Mouse (Mus musculus) forebrain, embryonic 16.5 days (tissue): ENCODE results near the gene Pdia6. TPM values are rescaled to one million over a fixed set of nuclear protein-coding genes. Genes with fewer than 3 reads are reported as not detected.

Source experiments
- ATAC-seq: fragments of 200-750 bp; cut with Nextera tagmentation; 2 replicates; pipeline ENCODE4 v1.8.0; 2017; ENCODE audit warnings: mild to moderate bottlenecking, moderate library complexity
- H3K27ac ChIP-seq: fragments of 300-500 bp; sonication (generic); 2 replicates; pipeline ENCODE4 v1.5.1; 2014; ENCODE audit warnings: low read length, control low read depth
- H3K27me3 ChIP-seq: fragments of 300-500 bp; sonication (generic); replicated peaks from 2 replicates; pipeline ENCODE4 v1.6.1; 2014; ENCODE audit warnings: low read length; ENCODE audit not compliant: control insufficient read depth, insufficient read depth
- H3K36me3 ChIP-seq: fragments of 300-500 bp; sonication (generic); 2 replicates; pipeline ENCODE4 v1.6.1; 2014; ENCODE audit not compliant: control insufficient read depth, insufficient read depth
- H3K4me1 ChIP-seq: fragments of 300-500 bp; sonication (generic); replicated peaks from 2 replicates; pipeline ENCODE4 v1.6.1; 2014; ENCODE audit warnings: low read length; ENCODE audit not compliant: control insufficient read depth, insufficient read depth
- H3K4me2 ChIP-seq: fragments of 300-500 bp; sonication (generic); 2 replicates; pipeline ENCODE4 v1.6.1; 2014; ENCODE audit warnings: mild to moderate bottlenecking, low read length, control low read depth
- H3K4me3 ChIP-seq: fragments of 300-500 bp; sonication (generic); replicated peaks from 2 replicates; pipeline ENCODE4 v1.5.1; 2014; ENCODE audit warnings: mild to moderate bottlenecking, low read length, control low read depth
- H3K9ac ChIP-seq: fragments of 300-500 bp; sonication (generic); replicated peaks from 2 replicates; pipeline ENCODE4 v1.6.1; 2014; ENCODE audit warnings: low read depth, low read length, control low read depth
- H3K9me3 ChIP-seq: fragments of 300-500 bp; sonication (generic); 2 replicates; pipeline ENCODE4 v1.6.1; 2016; ENCODE audit warnings: low read length; ENCODE audit not compliant: control insufficient read depth
- WGBS: fragments of 180-500 bp; shearing (Covaris S2); extraction: QIAGEN DNeasy Blood & Tissue Kit; methylation state at CpG from one replicate; pipeline ENCODE4 v1.1.7; 2014; 5-methylcytosine and 5-hydroxymethylcytosine counted together
- polyA plus RNA-seq: library from polyadenylated mRNA; unstranded; fragments of >200 nt; fragmentation: Nextera tagmentation; extraction: Ambion mirVana; gene quantifications from 2 replicates; pipeline ENCODE4 v1.2.1, GENCODE M21; 2015

The Pdia6 gene
- polyA plus RNA-seq, 1 experiment from 2014 or later, result 333 TPM

GRCm38 (mm10) chr12:17231513-17231912 is 34.8 kb upstream of the Pdia6 start:
- peaks cover 8% of the 10 kb centered on the region; the same call in 1 of the 2 replicates for H3K4me1 ChIP-seq
- no peak for ATAC-seq
- no peaks in the 10 kb centered on the region for H3K36me3 ChIP-seq
- no peak overlapping the region for H3K27ac ChIP-seq
- H3K9ac ChIP-seq, result no peak overlapping the region
- H3K27me3 ChIP-seq, result no peaks in the 10 kb centered on the region
- no peaks in the 10 kb centered on the region for H3K9me3 ChIP-seq
- H3K4me2 ChIP-seq, result no peak overlapping the region
- no peak overlapping the region for H3K4me3 ChIP-seq
- WGBS, result 84% methylated on average over 14 of the region's 14 CpGs

- 0 out of 2 replicates have a peak, but pooled peaks have one; percentile 31 for ATAC-seq
- Histone ChIP-seq H3K9me3 (no peaks in the 10 kb centered on the region), H3K36me3 (no peaks in the 10 kb centered on the region), H3K4me3 (no peak overlapping the region), H3K27ac (no peak overlapping the region), H3K4me1 (peaks cover 14% of the 10 kb centered on the region; the same call in 1 of the 2 replicates), H3K4me2 (no peak overlapping the region), H3K27me3 (no peaks in the 10 kb centered on the region), H3K9ac (no peak overlapping the region)
- WGBS, result 22% methylated on average over 11 of the region's 11 CpGs
These were observed 30.6 kb upstream of the Pdia6 start for GRCm38 (mm10) chr12:17235535-17236313.

GRCm38 (mm10) chr12:17238588-17239427 is 27.5 kb upstream of the Pdia6 start:
- 17% methylated on average over 12 of the region's 12 CpGs for WGBS
- peaks cover 14% of the 10 kb centered on the region; the same call in 1 of the 2 replicates for H3K4me1 ChIP-seq
- no peak overlapping the region for H3K4me3 ChIP-seq
- H3K27me3 ChIP-seq, result no peaks in the 10 kb centered on the region
- ATAC-seq, result peak; percentile 86
- no peaks in the 10 kb centered on the region for H3K9me3 ChIP-seq
- H3K27ac ChIP-seq, result no peak overlapping the region
- no peak overlapping the region for H3K9ac ChIP-seq
- no peak overlapping the region for H3K4me2 ChIP-seq
- H3K36me3 ChIP-seq, result no peaks in the 10 kb centered on the region

GRCm38 (mm10) chr12:17239428-17239688 is 27.0 kb upstream of the Pdia6 start:
- Histone ChIP-seq H3K4me3 (no peak overlapping the region), H3K4me1 (peaks cover 14% of the 10 kb centered on the region; the same call in 1 of the 2 replicates), H3K27me3 (no peaks in the 10 kb centered on the region), H3K27ac (no peak overlapping the region), H3K36me3 (no peaks in the 10 kb centered on the region), H3K4me2 (no peak overlapping the region), H3K9ac (no peak overlapping the region), H3K9me3 (no peaks in the 10 kb centered on the region)
- no peak; the same call in none of the 2 replicates for ATAC-seq

GRCm38 (mm10) chr12:17241016-17241415 is 25.3 kb upstream of the Pdia6 start:
- Histone ChIP-seq H3K4me1 (peaks cover 11% of the 10 kb centered on the region; the same call in 1 of the 2 replicates), H3K9me3 (no peaks in the 10 kb centered on the region), H3K9ac (no peak overlapping the region), H3K27ac (no peak overlapping the region), H3K27me3 (no peaks in the 10 kb centered on the region), H3K4me3 (no peak overlapping the region), H3K4me2 (no peak overlapping the region), H3K36me3 (no peaks in the 10 kb centered on the region)
- ATAC-seq, result no peak
- WGBS, result 76% methylated on average over 2 of the region's 2 CpGs

GRCm38 (mm10) chr12:17241614-17242013 is 24.7 kb upstream of the Pdia6 start:
- H3K9me3 ChIP-seq, result no peaks in the 10 kb centered on the region
- ATAC-seq, result no peak
- no peak overlapping the region for H3K4me3 ChIP-seq
- WGBS, result 93% methylated on average over 9 of the region's 9 CpGs
- no peak overlapping the region for H3K27ac ChIP-seq
- no peaks in the 10 kb centered on the region for H3K36me3 ChIP-seq
- H3K4me1 ChIP-seq, result peaks cover 10% of the 10 kb centered on the region; the same call in 1 of the 2 replicates
- no peak overlapping the region for H3K4me2 ChIP-seq
- no peaks in the 10 kb centered on the region for H3K27me3 ChIP-seq
- no peak overlapping the region for H3K9ac ChIP-seq

- H3K4me2 ChIP-seq, result no peak overlapping the region
- ATAC-seq, result no peak
- H3K27ac ChIP-seq, result no peak overlapping the region
- no peaks in the 10 kb centered on the region for H3K27me3 ChIP-seq
- H3K4me1 ChIP-seq, result peaks cover 10% of the 10 kb centered on the region; the same call in 1 of the 2 replicates
- no peak overlapping the region for H3K4me3 ChIP-seq
- no peaks in the 10 kb centered on the region for H3K36me3 ChIP-seq
- no peaks in the 10 kb centered on the region for H3K9me3 ChIP-seq
- H3K9ac ChIP-seq, result no peak overlapping the region
These were observed 24.3 kb upstream of the Pdia6 start for GRCm38 (mm10) chr12:17242041-17242440.

- peaks cover 9% of the 10 kb centered on the region for H3K4me1 ChIP-seq
- H3K27me3 ChIP-seq, result no peaks in the 10 kb centered on the region
- ATAC-seq, result no peak
- H3K36me3 ChIP-seq, result no peaks in the 10 kb centered on the region
- no peak overlapping the region for H3K4me2 ChIP-seq
- WGBS, result 83% methylated on average over 8 of the region's 8 CpGs
- H3K9ac ChIP-seq, result no peak overlapping the region
- H3K9me3 ChIP-seq, result no peaks in the 10 kb centered on the region
- no peak overlapping the region for H3K4me3 ChIP-seq
- H3K27ac ChIP-seq, result no peak overlapping the region
These were observed 15.4 kb upstream of the Pdia6 start for GRCm38 (mm10) chr12:17250962-17251361.

- WGBS, result 10% methylated on average over 9 of the region's 9 CpGs
- Histone ChIP-seq H3K36me3 (no peaks in the 10 kb centered on the region), H3K27ac (no peak overlapping the region), H3K9me3 (no peaks in the 10 kb centered on the region), H3K27me3 (no peaks in the 10 kb centered on the region; the same call in 1 of the 2 replicates), H3K4me2 (peak overlapping the region; percentile 35), H3K9ac (no peak overlapping the region), H3K4me3 (peak overlapping the region; percentile 18; the same call in 1 of the 2 replicates), H3K4me1 (peaks cover 9% of the 10 kb centered on the region)
- peak; percentile 69 for ATAC-seq
These were observed 13.3 kb upstream of the Pdia6 start for GRCm38 (mm10) chr12:17253069-17253468.
